ENCODE assay signal across 21 mouse cellular contexts in genomic region chr1:181742251-181742885, GRCm38 (mm10).
DNase-seq lines count a peak whose midpoint lies in the region; ATAC-seq and TF ChIP-seq lines count a peak whose summit lies in the region.
"Had no signal": no experiment of that assay in that cellular context is flagged by ENCODE, and none has a peak within 500 bp of the region (broad histone marks: within the 10 kb centered on the region; RNA-seq: fewer than 3 reads in every experiment).

No protein-coding gene starts in this region.

- no peaks in the 10 kb centered on the region for H3K4me1 ChIP-seq in embryonic facial prominence, embryonic 14.5 days (ENCODE audit: control insufficient read depth, insufficient read depth, low read length)
- H3K4me1 ChIP-seq in embryonic facial prominence, embryonic 10.5 days, result no peaks in the 10 kb centered on the region
- H3K4me1 ChIP-seq in limb, embryonic 12.5 days (replicated peaks), result peaks cover 7% of the 10 kb centered on the region; the same call in 1 of the 2 replicates
- no peaks in the 10 kb centered on the region for H3K4me1 ChIP-seq in limb, embryonic 10.5 days
- peaks cover 4% of the 10 kb centered on the region; the same call in 1 of the 2 replicates for H3K4me1 ChIP-seq in limb, embryonic 14.5 days (ENCODE audit: control insufficient read depth, insufficient read depth, low read length)

- H3K27ac ChIP-seq in embryonic facial prominence, embryonic 14.5 days (replicated peaks; ENCODE audit: low read depth, low read length), result no peak overlapping the region
- no peak overlapping the region for H3K27ac ChIP-seq in embryonic facial prominence, embryonic 10.5 days (replicated peaks)
- H3K27ac ChIP-seq in limb, embryonic 12.5 days, result no peak overlapping the region
- no peak overlapping the region for H3K27ac ChIP-seq in limb, embryonic 10.5 days
- no peak overlapping the region for H3K27ac ChIP-seq in limb, embryonic 14.5 days (replicated peaks; ENCODE audit: low read depth, low read length)
- H3K27ac ChIP-seq in layer of hippocampus, adult 2 months, result no peak overlapping the region
- H3K27ac ChIP-seq: kidney, postnatal 0 days; midbrain, embryonic 12.5 days had no signal

- POLR2A ChIA-PET in Patski (lab: Charles Lee), result no interaction called here

- in situ Hi-C loops in Patski (cut with MboI; ENCODE audit: low pct_unique_long_range_greater_than_20kb), result no loop called here

- ATAC-seq in embryonic facial prominence, embryonic 14.5 days (ENCODE audit: low read depth), result no peak
- 0 out of 2 replicates have a peak, but pooled peaks have one; percentile 56 for ATAC-seq in limb, embryonic 12.5 days (ENCODE audit: insufficient number of reproducible peaks, insufficient read depth, low FRiP score, low TSS enrichment, low read depth)
- ATAC-seq in Patski, result no peak
- peak; percentile 55; the same call in 1 of the 2 replicates for ATAC-seq in limb, embryonic 14.5 days (ENCODE audit: low FRiP score, low read depth)
- ATAC-seq: forebrain, embryonic 16.5 days had no signal

- no peak for TF ChIP-seq CTCF in Patski (IDR thresholded peaks at IDR 0.05)
- no peak for TF ChIP-seq CTCF in layer of hippocampus, adult 2 months (conservative IDR thresholded peaks at IDR 0.05)

- WGBS in embryonic facial prominence, embryonic 14.5 days, result 60% methylated on average over 4 of the region's 4 CpGs
- WGBS in embryonic facial prominence, embryonic 10.5 days, result 77% methylated on average over 4 of the region's 4 CpGs
- WGBS in limb, embryonic 12.5 days, result 57% methylated on average over 4 of the region's 4 CpGs
- 75% methylated on average over 4 of the region's 4 CpGs for WGBS in limb, embryonic 10.5 days
- WGBS in limb, embryonic 14.5 days, result 53% methylated on average over 4 of the region's 4 CpGs

- TF ChIP-seq POLR2A in limb, embryonic 14.5 days (IDR thresholded peaks at IDR 0.05; ENCODE audit: borderline replicate concordance, extremely low read depth, insufficient read depth, insufficient read length), result no peak

- CTCF ChIA-PET in Patski (lab: Charles Lee), result no interaction called here

- no peak overlapping the region for H3K4me3 ChIP-seq in embryonic facial prominence, embryonic 14.5 days (ENCODE audit: low read depth, low read length)
- H3K4me3 ChIP-seq in embryonic facial prominence, embryonic 10.5 days, result no peak overlapping the region
- no peak overlapping the region for H3K4me3 ChIP-seq in limb, embryonic 12.5 days (replicated peaks)
- H3K4me3 ChIP-seq in limb, embryonic 10.5 days, result no peak overlapping the region
- no peak overlapping the region for H3K4me3 ChIP-seq in limb, embryonic 14.5 days (replicated peaks; ENCODE audit: low read length)
- no peak overlapping the region for H3K4me3 ChIP-seq in layer of hippocampus, adult 2 months
- H3K4me3 ChIP-seq: midbrain, embryonic 12.5 days; myocyte had no signal

- H3K36me3 ChIP-seq in embryonic facial prominence, embryonic 14.5 days (ENCODE audit: control insufficient read depth, insufficient read depth, low read length), result no peaks in the 10 kb centered on the region
- H3K36me3 ChIP-seq in embryonic facial prominence, embryonic 10.5 days (replicated peaks), result no peaks in the 10 kb centered on the region
- no peaks in the 10 kb centered on the region for H3K36me3 ChIP-seq in limb, embryonic 12.5 days
- H3K36me3 ChIP-seq in limb, embryonic 10.5 days, result no peaks in the 10 kb centered on the region
- no peaks in the 10 kb centered on the region for H3K36me3 ChIP-seq in limb, embryonic 14.5 days (ENCODE audit: control insufficient read depth, insufficient read depth, low read length)
- H3K36me3 ChIP-seq: midbrain, embryonic 12.5 days had no signal

- H3K9ac ChIP-seq in embryonic facial prominence, embryonic 14.5 days (ENCODE audit: low read depth, low read length), result no peak overlapping the region
- no peak overlapping the region for H3K9ac ChIP-seq in limb, embryonic 12.5 days (replicated peaks)
- no peak overlapping the region for H3K9ac ChIP-seq in limb, embryonic 14.5 days (ENCODE audit: low read depth, low read length, severe bottlenecking)
- H3K9ac ChIP-seq: midbrain, embryonic 12.5 days had no signal

- H3K9me3 ChIP-seq in embryonic facial prominence, embryonic 14.5 days (ENCODE audit: control insufficient read depth, low read length), result no peaks in the 10 kb centered on the region
- no peaks in the 10 kb centered on the region for H3K9me3 ChIP-seq in embryonic facial prominence, embryonic 10.5 days
- H3K9me3 ChIP-seq in limb, embryonic 12.5 days, result no peaks in the 10 kb centered on the region
- no peaks in the 10 kb centered on the region for H3K9me3 ChIP-seq in limb, embryonic 10.5 days (replicated peaks)
- H3K9me3 ChIP-seq in limb, embryonic 14.5 days (ENCODE audit: control insufficient read depth, low read length), result no peaks in the 10 kb centered on the region
- H3K9me3 ChIP-seq: midbrain, embryonic 12.5 days had no signal

- peak; percentile 9 for DNase-seq in embryonic facial prominence, embryonic 14.5 days (ENCODE audit: low spot score)
- no peak for DNase-seq in embryonic facial prominence, embryonic 10.5 days (ENCODE audit: low spot score)
- no peak for DNase-seq in limb, embryonic 10.5 days (ENCODE audit: low spot score)
- DNase-seq in Patski (ENCODE audit: low read depth, low spot score), result peak; percentile 64
- peak; percentile 43 for DNase-seq in limb, embryonic 14.5 days (ENCODE audit: low spot score)
- no peak for DNase-seq in retina, embryonic 14.5 days (ENCODE audit: low spot score)
- DNase-seq in layer of hippocampus, adult 2 months (ENCODE audit: low spot score in 2 of 2), result no peak
- DNase-seq: adrenal gland, adult 2 months; B cell, adult 2 months; cerebellum, adult 11-12 months; kidney, adult 11 months; liver; lung, adult 2 months; lung, postnatal 36 days; right cerebral cortex, adult 18-20 months; thymus, adult 2 months had no signal

- no peak overlapping the region for H3K4me2 ChIP-seq in embryonic facial prominence, embryonic 14.5 days (ENCODE audit: low read depth, low read length)
- no peak overlapping the region for H3K4me2 ChIP-seq in limb, embryonic 12.5 days
- no peak overlapping the region for H3K4me2 ChIP-seq in limb, embryonic 14.5 days (replicated peaks; ENCODE audit: low read depth, low read length, severe bottlenecking)
- H3K4me2 ChIP-seq: midbrain, embryonic 12.5 days had no signal

- no peaks in the 10 kb centered on the region for H3K27me3 ChIP-seq in embryonic facial prominence, embryonic 14.5 days (replicated peaks; ENCODE audit: control insufficient read depth, insufficient read depth, low read length)
- no peaks in the 10 kb centered on the region for H3K27me3 ChIP-seq in embryonic facial prominence, embryonic 10.5 days (replicated peaks; ENCODE audit: low read depth, poor library complexity, severe bottlenecking)
- H3K27me3 ChIP-seq in limb, embryonic 12.5 days, result no peaks in the 10 kb centered on the region
- no peaks in the 10 kb centered on the region for H3K27me3 ChIP-seq in limb, embryonic 10.5 days (ENCODE audit: low read depth, poor library complexity, severe bottlenecking)
- H3K27me3 ChIP-seq in Patski, result peaks cover 14% of the 10 kb centered on the region
- H3K27me3 ChIP-seq in limb, embryonic 14.5 days (ENCODE audit: control insufficient read depth, insufficient read depth, low read length), result no peaks in the 10 kb centered on the region
- H3K27me3 ChIP-seq: midbrain, embryonic 12.5 days had no signal

Comparison
In these comparisons a context has a peak if more than half of its experiments do, and no peak if none do; other contexts are left out.
1. DNase-seq: peak in embryonic facial prominence, embryonic 14.5 days (single experiment), Patski (single experiment) and limb, embryonic 14.5 days (single experiment); none in embryonic facial prominence, embryonic 10.5 days (single experiment), limb, embryonic 10.5 days (single experiment), retina, embryonic 14.5 days (single experiment) and layer of hippocampus, adult 2 months (0 of 2).
2. ATAC-seq: peak in limb, embryonic 12.5 days (single experiment) and limb, embryonic 14.5 days (single experiment); none in embryonic facial prominence, embryonic 14.5 days (single experiment) and Patski (single experiment).